Mouse (Mus musculus) ZHBTc4 (cell line): ENCODE data around the gene Smox.
"Not testable (repeated sequence)": the region's sequence is repeated elsewhere in the genome, so short reads cannot be mapped to it uniquely, and the experiment has no call there.

Source experiments
- DNase-seq: peaks from one replicate; pipeline ENCODE4 v3.0.0-alpha.2; 2011; ENCODE audit warnings: low read depth, low spot score

The Smox gene

GRCm38 (mm10) chr2:131491196-131491595, at the start of gene Smox:
Gene Smox, plus strand, starts transcription at chr2:131491496.
- DNase-seq, result no peak

GRCm38 (mm10) chr2:131443084-131443890, 48.0 kb upstream of the Smox start:
- peak; percentile 35 for DNase-seq

- DNase-seq, result no peak
These were observed 47.5 kb upstream of the Smox start for GRCm38 (mm10) chr2:131443891-131444190.

- no peak for DNase-seq
These were observed 44.8 kb upstream of the Smox start for GRCm38 (mm10) chr2:131446416-131446982.

- no peak for DNase-seq
These were observed 43.5 kb upstream of the Smox start for GRCm38 (mm10) chr2:131447566-131448330.

- DNase-seq, result peak; percentile 18
These were observed 42.9 kb upstream of the Smox start for GRCm38 (mm10) chr2:131448353-131448752.

- peak; percentile 16 for DNase-seq
These were observed 41.6 kb upstream of the Smox start for GRCm38 (mm10) chr2:131449720-131450119.

- DNase-seq, result no peak
These were observed 40.8 kb upstream of the Smox start for GRCm38 (mm10) chr2:131450491-131450890.

- no peak for DNase-seq
These were observed 33.6 kb upstream of the Smox start for GRCm38 (mm10) chr2:131457728-131458127.

GRCm38 (mm10) chr2:131460946-131461682, 30.2 kb upstream of the Smox start:
- no peak for DNase-seq

GRCm38 (mm10) chr2:131462991-131463390, 28.3 kb upstream of the Smox start:
- DNase-seq, result no peak

- no peak for DNase-seq
These were observed 27.1 kb upstream of the Smox start for GRCm38 (mm10) chr2:131464147-131464546.

GRCm38 (mm10) chr2:131466732-131467131, 24.6 kb upstream of the Smox start:
- no peak for DNase-seq

- no peak for DNase-seq
These were observed 21.4 kb upstream of the Smox start for GRCm38 (mm10) chr2:131469916-131470315.

GRCm38 (mm10) chr2:131473749-131474148, 17.5 kb upstream of the Smox start:
- no peak for DNase-seq

GRCm38 (mm10) chr2:131477105-131477504, 14.2 kb upstream of the Smox start:
- DNase-seq, result not testable (repeated sequence)

- no peak for DNase-seq
These were observed 13.4 kb upstream of the Smox start for GRCm38 (mm10) chr2:131477917-131478316.

GRCm38 (mm10) chr2:131478349-131478748, 12.9 kb upstream of the Smox start:
- no peak for DNase-seq

GRCm38 (mm10) chr2:131478916-131479315, 12.4 kb upstream of the Smox start:
- DNase-seq, result no peak

- DNase-seq, result no peak
These were observed 9.6 kb upstream of the Smox start for GRCm38 (mm10) chr2:131481733-131482132.

GRCm38 (mm10) chr2:131482478-131482877, 8.8 kb upstream of the Smox start:
- no peak for DNase-seq

GRCm38 (mm10) chr2:131483562-131483961, 7.7 kb upstream of the Smox start:
- DNase-seq, result no peak
